Mouse (Mus musculus) testis, adult 2 months (tissue): ENCODE measurements around the gene Clstn1.

Experiments
- CTCF ChIP-seq: fragments of 200-500 bp; IDR thresholded peaks from 2 replicates; pipeline ENCODE4 v1.5.1; 2012; ENCODE audit warnings: low read depth, mild to moderate bottlenecking, inconsistent platforms, low read length, moderate library complexity; ENCODE audit not compliant: control insufficient read depth, insufficient read depth, insufficient replicate concordance
- POLR2A ChIP-seq: fragments of 200-500 bp; IDR thresholded peaks from 2 replicates; pipeline ENCODE4 v1.6.1; 2012; ENCODE audit warnings: low read depth, mild to moderate bottlenecking, inconsistent platforms, low read length, moderate library complexity; ENCODE audit not compliant: control insufficient read depth

- TF ChIP-seq CTCF: no peak
- TF ChIP-seq POLR2A: no peak
Measured at GRCm38 (mm10) chr4:149601484-149601883, 15.2 kb downstream of the Clstn1 start.
